Mouse (Mus musculus): ENCODE results near the gene Ss18l2. TPM values are rescaled to one million over a fixed set of nuclear protein-coding genes. Genes with fewer than 3 reads are reported as not detected.

The Ss18l2 gene
- polyA plus RNA-seq, 1 experiment from 2014 or later = 134 TPM

DNA sequence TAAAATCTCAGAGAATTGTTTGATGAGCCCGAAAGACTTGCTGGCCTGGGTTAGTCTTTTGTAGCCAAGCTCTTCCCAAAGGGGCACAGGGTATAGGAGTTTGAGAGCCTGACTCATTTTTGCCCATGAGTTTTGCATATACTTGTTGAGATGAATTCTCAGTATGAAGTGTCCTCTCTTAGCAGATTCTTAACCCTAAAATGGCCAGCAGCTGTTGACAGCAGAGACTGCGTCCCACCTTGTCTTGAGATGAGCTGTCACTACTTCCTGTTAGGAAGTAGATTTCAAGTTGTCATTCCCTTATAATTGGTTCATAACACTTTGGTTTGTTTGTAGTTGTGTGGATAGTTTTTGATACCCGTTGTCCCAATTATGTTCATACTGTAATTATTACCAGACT is 31.0 kb downstream of the Ss18l2 start:
- no peak overlapping the region for H3K27ac ChIP-seq
- H3K36me3 ChIP-seq = peaks cover 47% of the 10 kb centered on the region
- H3K4me2 ChIP-seq (replicated peaks) = no peak overlapping the region
- no peak overlapping the region for H3K9ac ChIP-seq
- no peaks in the 10 kb centered on the region for H3K27me3 ChIP-seq (replicated peaks)
- no peak overlapping the region for H3K4me3 ChIP-seq
- no peaks in the 10 kb centered on the region for H3K4me1 ChIP-seq
- ATAC-seq (ENCODE audit: low FRiP score, low read depth) = no peak
- WGBS = 95% methylated on average over 3 of the region's 3 CpGs
- H3K9me3 ChIP-seq = no peaks in the 10 kb centered on the region

DNA sequence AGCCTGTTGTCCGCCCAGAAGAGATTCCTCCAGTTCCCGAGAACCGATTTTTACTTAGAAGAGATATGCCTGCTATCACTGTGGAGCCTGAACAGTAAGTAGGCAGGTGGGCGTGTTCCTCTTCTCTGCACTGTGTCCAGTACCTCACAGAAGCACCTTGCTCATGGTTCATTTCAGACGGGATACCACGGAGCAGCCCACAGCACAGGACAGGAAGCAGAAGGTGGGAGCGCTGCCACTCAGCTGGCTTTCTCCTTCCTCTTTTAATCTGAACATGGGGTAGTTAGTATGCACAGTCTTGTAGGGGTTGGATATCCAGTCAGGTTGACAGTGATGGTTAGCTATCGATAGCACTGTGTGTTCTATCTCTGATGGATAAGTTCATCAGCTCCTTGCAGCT is 33.9 kb downstream of the Ss18l2 start:
- no peak overlapping the region for H3K4me3 ChIP-seq
- H3K4me2 ChIP-seq (replicated peaks) = no peak overlapping the region
- no peak for ATAC-seq (ENCODE audit: low FRiP score, low read depth)
- no peaks in the 10 kb centered on the region for H3K4me1 ChIP-seq
- peaks cover 76% of the 10 kb centered on the region for H3K36me3 ChIP-seq
- WGBS = 90% methylated on average over 8 of the region's 8 CpGs
- no peaks in the 10 kb centered on the region for H3K27me3 ChIP-seq (replicated peaks)
- no peak overlapping the region for H3K9ac ChIP-seq
- H3K27ac ChIP-seq = no peak overlapping the region
- no peaks in the 10 kb centered on the region for H3K9me3 ChIP-seq

DNA sequence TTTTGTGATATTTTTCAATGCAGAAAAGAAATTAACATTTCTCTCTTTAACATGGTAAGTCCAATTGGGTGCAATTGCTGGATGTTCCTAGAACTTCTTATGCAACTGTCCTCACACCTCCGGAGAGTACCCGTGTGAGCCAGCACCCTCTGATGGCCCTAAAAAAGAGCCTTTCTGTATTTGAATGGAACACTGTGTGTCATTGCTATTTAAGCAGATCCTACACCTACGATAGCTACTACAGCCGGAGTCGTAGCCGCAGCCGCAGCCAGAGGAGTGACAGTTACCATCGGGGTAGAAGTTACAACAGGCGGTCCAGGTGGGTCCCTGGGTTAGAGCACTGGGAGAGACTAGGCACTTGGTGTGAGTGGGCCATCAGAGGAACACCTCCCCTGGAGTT is 42.6 kb downstream of the Ss18l2 start:
- 97% methylated on average over 9 of the region's 9 CpGs for WGBS
- Histone ChIP-seq H3K4me1 (0 out of 2 replicates have a peak, but pooled peaks cover 4% of the 10 kb centered on the region), H3K9me3 (no peaks in the 10 kb centered on the region), H3K27ac (no peak overlapping the region), H3K4me3 (no peak overlapping the region), H3K27me3 (replicated peaks) (no peaks in the 10 kb centered on the region), H3K36me3 (peaks cover 80% of the 10 kb centered on the region), H3K4me2 (replicated peaks) (no peak overlapping the region), H3K9ac (no peak overlapping the region)
- no peak for ATAC-seq (ENCODE audit: low FRiP score, low read depth)

DNA sequence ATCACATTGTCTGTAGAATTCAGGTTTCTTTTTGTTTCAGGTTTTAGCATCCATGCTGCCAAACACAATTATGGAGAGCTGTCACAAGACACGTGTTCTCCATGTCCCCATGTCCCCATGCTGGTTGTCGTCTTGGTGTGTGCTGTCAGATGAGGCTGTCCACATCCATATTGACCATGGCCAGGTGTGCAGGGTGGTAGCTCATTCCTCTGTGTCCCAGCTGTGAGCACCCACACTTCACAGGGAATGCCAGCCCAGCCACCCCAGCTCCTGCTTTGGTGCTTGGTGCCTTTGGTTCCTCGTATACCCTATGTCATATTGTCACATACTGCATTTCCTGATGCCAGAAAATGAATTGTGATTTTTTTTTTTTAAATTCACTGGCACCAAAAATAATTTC is 44.5 kb downstream of the Ss18l2 start:
- H3K4me1 ChIP-seq = peaks cover 20% of the 10 kb centered on the region
- no peak overlapping the region for H3K9ac ChIP-seq
- H3K9me3 ChIP-seq = no peaks in the 10 kb centered on the region
- H3K36me3 ChIP-seq = peaks cover 61% of the 10 kb centered on the region
- no peaks in the 10 kb centered on the region for H3K27me3 ChIP-seq (replicated peaks)
- H3K27ac ChIP-seq = no peak overlapping the region
- H3K4me2 ChIP-seq (replicated peaks) = no peak overlapping the region
- no peak for ATAC-seq (ENCODE audit: low FRiP score, low read depth)
- WGBS = 89% methylated on average over 3 of the region's 3 CpGs
- H3K4me3 ChIP-seq = no peak overlapping the region

DNA sequence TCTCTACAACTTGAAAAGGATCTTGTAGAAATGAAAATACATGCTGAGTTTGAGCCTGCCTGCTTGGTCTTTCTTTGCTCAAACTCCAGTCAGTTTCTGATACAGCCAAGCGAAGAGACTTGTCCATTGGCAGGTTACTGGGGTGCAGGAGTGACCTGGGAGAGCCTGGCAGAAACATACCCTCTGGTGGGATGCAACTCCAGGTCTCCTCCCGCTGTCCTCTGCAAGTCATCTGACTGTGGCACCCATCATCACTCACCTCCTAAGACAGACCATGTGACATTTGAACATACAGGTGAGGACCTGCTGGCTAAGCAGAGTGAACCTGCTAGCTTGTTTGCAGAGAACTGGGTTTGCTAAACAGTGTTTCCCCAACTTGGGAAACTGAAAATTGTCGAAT is 46.7 kb downstream of the Ss18l2 start:
- Histone ChIP-seq H3K9ac (no peak overlapping the region), H3K4me2 (replicated peaks) (no peak overlapping the region), H3K27ac (no peak overlapping the region), H3K27me3 (replicated peaks) (no peaks in the 10 kb centered on the region), H3K9me3 (no peaks in the 10 kb centered on the region), H3K4me1 (peaks cover 34% of the 10 kb centered on the region), H3K36me3 (peaks cover 40% of the 10 kb centered on the region), H3K4me3 (no peak overlapping the region)
- ATAC-seq (ENCODE audit: low FRiP score, low read depth) = no peak
- 87% methylated on average over 3 of the region's 3 CpGs for WGBS

DNA sequence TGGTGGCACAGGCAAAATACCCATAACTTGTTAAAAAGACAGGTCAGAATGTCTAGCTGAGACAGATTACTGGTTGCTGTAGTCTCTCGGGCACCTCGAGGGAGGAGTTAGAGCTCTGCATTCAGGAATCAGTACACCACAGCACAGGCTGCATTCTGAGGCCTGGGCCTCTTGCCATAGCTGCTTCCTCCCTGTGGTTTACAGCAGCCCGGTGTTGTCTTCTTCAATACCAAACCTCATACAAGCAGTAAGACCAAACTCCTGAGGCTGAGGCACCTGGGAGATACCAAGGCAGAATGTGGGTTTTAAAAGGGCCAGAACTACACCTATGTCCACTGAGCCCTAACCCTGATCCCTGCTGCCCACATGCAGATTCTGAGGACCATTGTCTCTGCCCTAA is 47.3 kb downstream of the Ss18l2 start:
- WGBS = 76% methylated on average over 3 of the region's 3 CpGs
- peaks cover 36% of the 10 kb centered on the region for H3K36me3 ChIP-seq
- no peak overlapping the region for H3K4me2 ChIP-seq (replicated peaks)
- peaks cover 39% of the 10 kb centered on the region for H3K4me1 ChIP-seq
- H3K4me3 ChIP-seq = no peak overlapping the region
- H3K27ac ChIP-seq = no peak overlapping the region
- no peak for ATAC-seq (ENCODE audit: low FRiP score, low read depth)
- no peak overlapping the region for H3K9ac ChIP-seq
- H3K9me3 ChIP-seq = no peaks in the 10 kb centered on the region
- no peaks in the 10 kb centered on the region for H3K27me3 ChIP-seq (replicated peaks)

DNA sequence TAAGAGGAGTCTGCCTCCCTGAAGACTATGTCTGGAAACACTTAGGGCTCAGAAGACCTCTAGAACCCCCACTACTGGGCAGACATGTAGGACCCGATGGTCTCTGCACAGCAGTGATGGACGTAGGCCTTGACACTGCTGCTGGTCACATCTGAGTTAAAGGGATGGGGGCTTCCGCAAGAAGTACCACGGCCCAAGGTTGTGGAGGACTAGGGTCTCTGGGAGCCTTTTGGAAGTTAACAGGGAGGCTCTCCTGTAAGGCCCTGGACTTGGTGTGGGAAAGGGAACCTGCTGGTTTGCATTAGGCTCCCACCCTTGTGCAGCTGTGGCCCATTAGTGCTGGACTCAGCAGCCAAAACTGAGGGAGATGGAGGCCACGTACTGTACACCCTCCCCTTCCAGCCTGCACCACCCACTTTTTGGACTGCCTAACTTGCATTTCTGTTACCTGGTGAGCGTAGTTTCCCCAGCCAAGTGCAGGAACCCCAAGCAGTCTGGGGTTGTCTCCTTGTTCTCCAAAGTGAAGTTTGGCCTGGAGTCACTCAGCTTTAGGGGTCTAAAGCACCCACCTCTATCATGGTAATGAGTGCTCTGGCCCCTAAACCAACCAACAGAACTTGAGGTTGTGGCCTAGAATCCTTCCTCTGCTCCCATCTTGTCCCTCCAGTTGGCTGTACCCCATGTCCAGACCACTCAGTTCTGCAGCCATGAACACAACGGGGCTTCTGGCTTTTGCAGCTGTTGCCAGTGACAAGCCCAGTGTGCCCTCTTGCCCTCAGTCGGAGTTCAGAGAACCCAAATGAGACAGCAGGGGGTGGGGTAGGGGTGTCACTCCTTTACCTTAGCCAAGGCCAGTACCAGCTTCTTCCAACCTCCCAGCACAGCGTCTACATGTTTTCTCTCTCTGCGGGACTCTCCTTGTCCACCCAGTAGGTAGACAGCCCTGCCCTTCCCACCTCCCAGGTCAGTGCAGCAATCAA is 48.0 kb downstream of the Ss18l2 start:
- Histone ChIP-seq H3K4me1 (peaks cover 39% of the 10 kb centered on the region), H3K9ac (peak overlapping the region; percentile 94), H3K4me3 (peak overlapping the region; percentile 89; the same call in 1 of the 2 replicates), H3K36me3 (peaks cover 37% of the 10 kb centered on the region), H3K9me3 (no peaks in the 10 kb centered on the region), H3K27ac (no peak overlapping the region), H3K27me3 (replicated peaks) (no peaks in the 10 kb centered on the region), H3K4me2 (replicated peaks) (peak overlapping the region; percentile 96)
- no peak for ATAC-seq (ENCODE audit: low FRiP score, low read depth)
- 58% methylated on average over 10 of the region's 10 CpGs for WGBS

DNA sequence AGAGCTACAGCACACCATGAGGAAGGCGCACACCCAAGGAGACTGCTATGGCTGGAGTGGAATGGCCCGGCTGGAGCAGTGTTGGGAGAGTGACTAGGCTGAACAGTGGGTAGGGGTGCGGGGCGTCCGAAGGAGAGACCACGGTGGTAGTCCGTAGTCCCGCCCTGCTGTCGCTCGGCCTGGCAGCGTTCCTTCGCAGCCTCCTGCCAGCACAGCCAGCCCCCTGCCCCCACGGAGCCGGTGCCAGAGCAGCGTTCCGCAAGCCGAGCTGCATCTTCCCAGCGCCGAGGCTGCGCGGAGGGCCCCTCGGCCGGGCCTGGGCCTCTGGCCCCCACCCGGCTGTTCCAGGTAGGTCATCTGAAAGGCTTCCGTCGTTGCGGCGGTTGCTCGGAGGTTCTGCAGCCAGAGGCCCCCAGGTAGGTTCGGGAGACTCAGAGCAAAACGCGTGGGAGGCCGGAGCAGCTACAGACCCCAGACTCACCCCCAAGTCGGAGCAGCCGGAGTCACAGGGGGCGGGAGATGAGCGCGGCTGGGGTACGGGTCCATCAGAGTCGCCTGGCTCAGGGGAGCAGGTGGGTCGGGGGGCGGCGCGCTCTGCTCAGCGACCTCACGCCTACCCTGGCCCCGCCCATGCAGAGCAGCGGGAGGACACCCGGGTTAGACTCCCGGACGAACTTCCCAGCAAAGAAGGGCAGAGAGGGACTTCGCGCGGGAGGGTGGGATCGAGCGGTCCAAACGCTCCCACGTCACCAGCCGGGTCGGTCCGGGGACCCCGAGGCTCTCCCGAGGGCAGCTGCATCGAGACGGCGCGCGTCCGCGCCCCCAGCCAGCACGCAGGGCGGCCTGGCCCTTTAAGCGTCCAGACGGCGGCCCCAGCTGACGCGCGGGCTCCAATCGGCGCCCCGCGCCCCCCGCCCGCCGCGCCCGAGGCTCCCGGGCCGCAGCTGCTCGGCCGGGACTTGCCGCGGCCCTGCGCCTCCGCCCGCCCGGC is 49.3 kb downstream of the Ss18l2 start, which contains the start of gene Zfp651:
TSS of gene Zfp651 (plus strand) at position 240 of the 991 bp plus-strand sequence.
- peak within 1 kb of the TSS; percentile 96 for H3K4me2 ChIP-seq (replicated peaks)
- peak within 1 kb of the TSS; percentile 94 for H3K9ac ChIP-seq
- no peaks in the 10 kb centered on the region for H3K27me3 ChIP-seq (replicated peaks)
- peak within 1 kb of the TSS; percentile 89 for H3K4me3 ChIP-seq
- peaks cover 39% of the 10 kb centered on the region for H3K4me1 ChIP-seq
- no peaks in the 10 kb centered on the region for H3K9me3 ChIP-seq
- peak; percentile 85 for ATAC-seq (ENCODE audit: low FRiP score, low read depth)
- under 1% methylated on average over 97 of the region's 97 CpGs for WGBS
- peak within 1 kb of the TSS; percentile 75 for H3K27ac ChIP-seq
- peaks cover 43% of the 10 kb centered on the region for H3K36me3 ChIP-seq

DNA sequence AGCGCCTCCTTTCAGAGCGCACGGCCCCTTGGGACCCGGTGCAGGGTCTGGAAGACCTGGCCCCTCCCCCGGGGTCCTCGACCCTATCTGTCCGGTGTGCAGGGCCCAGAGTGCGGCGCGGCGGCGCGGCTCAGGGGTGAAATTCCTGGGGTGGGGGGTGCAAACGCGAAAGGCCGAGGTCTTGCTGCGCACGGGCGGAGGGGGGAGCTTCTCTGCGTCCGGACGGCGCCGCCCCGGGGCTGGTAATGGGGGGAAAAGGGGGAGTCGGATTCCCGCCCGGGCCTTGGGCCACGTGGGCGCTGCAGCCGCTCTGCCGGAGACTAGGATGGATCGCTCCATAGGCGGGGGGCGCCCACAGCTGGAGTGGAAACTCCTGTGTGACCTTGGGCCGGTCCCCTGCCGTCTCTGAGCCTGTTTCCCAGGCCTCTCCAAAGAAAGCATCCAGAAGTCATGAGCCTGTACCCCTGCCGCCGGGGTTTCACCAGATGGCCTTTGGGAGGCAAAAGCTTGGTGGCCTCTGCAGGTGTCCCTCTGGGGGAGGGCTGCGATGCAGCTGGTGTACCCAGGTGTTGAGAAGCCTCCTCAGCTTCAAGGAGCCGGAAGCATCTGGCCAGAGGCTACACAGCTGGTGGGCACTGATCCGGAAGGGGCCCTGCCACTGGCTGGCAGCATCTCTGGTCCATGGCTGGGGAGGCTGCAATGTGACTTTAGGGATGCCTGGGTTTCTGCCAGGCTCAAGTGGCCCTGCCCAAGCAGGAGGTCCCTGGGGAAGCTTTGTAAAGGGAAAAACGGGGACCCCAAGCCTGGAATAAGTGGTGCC is 50.4 kb downstream of the Ss18l2 start:
- ATAC-seq (ENCODE audit: low FRiP score, low read depth) = peak; percentile 62
- Histone ChIP-seq H3K36me3 (peaks cover 42% of the 10 kb centered on the region), H3K9me3 (no peaks in the 10 kb centered on the region), H3K27me3 (replicated peaks) (no peaks in the 10 kb centered on the region), H3K4me1 (peaks cover 39% of the 10 kb centered on the region), H3K4me3 (peak overlapping the region; percentile 89), H3K27ac (peak overlapping the region; percentile 75), H3K9ac (peak overlapping the region; percentile 94), H3K4me2 (replicated peaks) (peak overlapping the region; percentile 96)
- 1% methylated on average over 43 of the region's 43 CpGs for WGBS

DNA sequence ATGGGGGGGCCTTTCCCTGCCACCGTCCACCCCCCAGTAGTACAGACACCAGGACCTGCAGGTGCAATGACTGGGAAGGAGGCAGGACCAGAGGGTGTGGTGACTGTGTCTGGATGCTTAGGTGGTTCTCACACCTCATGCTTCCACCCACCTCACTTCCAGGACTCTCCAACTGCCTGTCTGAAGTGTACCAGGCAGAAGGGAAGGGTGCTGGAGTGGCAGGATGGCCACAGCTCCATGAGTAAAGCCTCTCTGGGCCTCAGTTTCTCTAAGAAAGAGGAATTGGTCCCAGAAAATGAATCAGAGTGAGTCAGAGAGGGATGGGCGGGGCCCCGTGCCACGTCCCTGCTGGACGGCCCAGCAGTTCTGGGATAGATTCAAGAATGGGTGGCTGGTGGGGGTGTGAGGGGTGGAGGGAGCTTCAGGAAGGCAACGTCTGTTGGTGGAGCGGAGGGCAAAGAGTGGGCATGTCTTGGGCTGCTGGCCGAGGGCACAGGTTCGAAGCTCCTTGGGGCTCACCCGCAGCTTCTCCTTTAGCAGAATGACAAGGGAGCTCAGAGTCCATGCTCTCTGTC is 51.0 kb downstream of the Ss18l2 start:
- Histone ChIP-seq H3K27ac (no peak overlapping the region), H3K4me3 (peak overlapping the region; percentile 89), H3K9me3 (no peaks in the 10 kb centered on the region), H3K4me1 (peaks cover 39% of the 10 kb centered on the region), H3K9ac (peak overlapping the region; percentile 94), H3K27me3 (replicated peaks) (no peaks in the 10 kb centered on the region), H3K36me3 (peaks cover 44% of the 10 kb centered on the region), H3K4me2 (replicated peaks) (peak overlapping the region; percentile 96)
- ATAC-seq (ENCODE audit: low FRiP score, low read depth) = no peak
- WGBS = 58% methylated on average over 10 of the region's 10 CpGs

DNA sequence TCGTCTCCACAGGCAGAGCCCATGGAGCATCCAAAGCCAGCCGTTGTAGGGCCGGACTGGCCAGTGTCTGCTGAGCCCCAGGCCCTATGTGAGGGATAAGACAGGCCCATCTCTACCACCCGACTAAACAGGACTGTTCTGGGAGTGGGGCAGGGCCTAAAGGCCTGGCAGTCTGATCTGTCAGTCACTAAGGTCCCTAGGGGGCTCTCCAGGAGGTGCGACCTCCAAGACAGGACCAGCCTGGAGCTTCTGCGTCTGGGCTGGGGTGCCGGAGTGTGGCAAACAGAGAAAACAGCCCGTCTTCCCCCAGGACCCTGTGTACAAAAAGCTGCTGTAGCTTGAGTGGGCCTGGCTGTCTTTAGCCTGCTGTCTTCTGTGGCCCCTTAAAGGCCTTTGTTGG is 51.7 kb downstream of the Ss18l2 start:
- no peaks in the 10 kb centered on the region for H3K9me3 ChIP-seq
- H3K27ac ChIP-seq = no peak overlapping the region
- H3K36me3 ChIP-seq = peaks cover 47% of the 10 kb centered on the region
- no peak overlapping the region for H3K9ac ChIP-seq
- ATAC-seq (ENCODE audit: low FRiP score, low read depth) = no peak
- H3K27me3 ChIP-seq (replicated peaks) = no peaks in the 10 kb centered on the region
- H3K4me3 ChIP-seq = no peak overlapping the region
- H3K4me1 ChIP-seq = peaks cover 39% of the 10 kb centered on the region
- 75% methylated on average over 8 of the region's 8 CpGs for WGBS
- H3K4me2 ChIP-seq (replicated peaks) = peak overlapping the region; percentile 96; the same call in 1 of the 2 replicates
